Mouse (Mus musculus): ENCODE data around the gene Actr1b. TPM values are rescaled to one million over a fixed set of nuclear protein-coding genes. Genes with fewer than 3 reads are reported as not detected.
A peak's percentile ranks its signal among the peaks of the same experiment; 100 is the strongest.

Actr1b gene
- polyA plus RNA-seq, 1 experiment from 2014 or later, result 92.7 TPM

GRCm38 (mm10) chr1:36709854-36710280 lies 4.4 kb downstream of the Actr1b start, which contains the start of gene 4933424G06Rik:
Gene 4933424G06Rik, plus strand, starts transcription at chr1:36710149.
- Histone ChIP-seq H3K27me3 (replicated peaks; ENCODE audit: control insufficient read depth, insufficient read depth, low read length) (no peaks in the 10 kb centered on the region), H3K36me3 (ENCODE audit: control insufficient read depth, insufficient read depth, low read length) (peaks cover 23% of the 10 kb centered on the region), H3K4me1 (ENCODE audit: control insufficient read depth, insufficient read depth, low read length) (0 out of 2 replicates have a peak, but pooled peaks cover 9% of the 10 kb centered on the region), H3K27ac (replicated peaks; ENCODE audit: low read depth, low read length) (peak within 1 kb of the TSS; percentile 84), H3K9ac (ENCODE audit: low read depth, low read length) (peak within 1 kb of the TSS; percentile 93), H3K9me3 (ENCODE audit: control insufficient read depth, low read length) (no peaks in the 10 kb centered on the region), H3K4me3 (ENCODE audit: low read depth, low read length) (peak within 1 kb of the TSS; percentile 99), H3K4me2 (ENCODE audit: low read depth, low read length) (peak within 1 kb of the TSS; percentile 61)
- ATAC-seq (ENCODE audit: low read depth) (peak; percentile 96), DNase-seq (ENCODE audit: low spot score) (peak; percentile 99)
- WGBS, result under 1% methylated on average over 26 of the region's 29 CpGs

DNA sequence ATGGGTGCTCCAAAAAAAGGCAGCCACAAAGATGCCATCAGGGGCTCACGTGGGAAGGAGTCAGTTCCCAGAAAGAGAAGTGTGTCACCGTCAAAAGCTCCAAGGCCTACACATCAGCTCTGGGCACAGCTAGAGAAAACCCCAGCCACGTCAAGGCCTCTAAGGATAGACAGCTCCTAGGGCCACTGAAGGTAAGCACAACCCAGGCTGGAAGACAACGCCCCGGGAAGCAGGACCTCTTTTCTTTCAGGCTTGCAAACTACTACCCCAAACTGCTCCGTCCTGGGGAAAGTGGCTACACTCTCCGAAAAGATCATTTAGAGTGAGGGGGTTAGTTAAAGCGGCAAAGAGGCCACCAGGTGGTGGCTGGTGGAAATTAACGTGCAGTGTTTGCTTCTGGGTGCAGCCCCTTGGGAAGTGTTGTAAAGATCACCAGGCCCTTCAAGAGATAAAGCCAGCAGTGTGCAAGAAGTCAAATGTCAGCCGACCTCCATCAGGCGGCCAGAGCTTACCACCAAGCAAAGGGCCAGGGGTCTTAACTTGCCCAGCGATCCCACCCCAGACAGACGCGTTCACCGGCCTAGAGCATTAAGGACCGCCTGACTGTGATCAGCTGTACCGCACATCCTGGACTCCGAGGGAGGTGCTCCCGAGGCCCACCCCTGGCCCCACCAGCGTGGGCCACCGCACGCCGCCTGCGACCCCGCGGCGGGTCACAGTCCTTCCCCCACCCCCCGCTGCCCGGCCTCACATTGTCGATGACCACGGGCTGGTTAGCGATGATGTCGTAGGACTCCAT lies 5.0 kb downstream of the Actr1b start:
- Histone ChIP-seq H3K9ac (ENCODE audit: low read depth, low read length) (peak overlapping the region; percentile 93), H3K27me3 (replicated peaks; ENCODE audit: control insufficient read depth, insufficient read depth, low read length) (no peaks in the 10 kb centered on the region), H3K4me2 (ENCODE audit: low read depth, low read length) (peak overlapping the region; percentile 61), H3K9me3 (ENCODE audit: control insufficient read depth, low read length) (no peaks in the 10 kb centered on the region), H3K4me3 (ENCODE audit: low read depth, low read length) (peak overlapping the region; percentile 99), H3K36me3 (ENCODE audit: control insufficient read depth, insufficient read depth, low read length) (peaks cover 30% of the 10 kb centered on the region), H3K27ac (replicated peaks; ENCODE audit: low read depth, low read length) (peak overlapping the region; percentile 84), H3K4me1 (ENCODE audit: control insufficient read depth, insufficient read depth, low read length) (0 out of 2 replicates have a peak, but pooled peaks cover 9% of the 10 kb centered on the region)
- DNase-seq (ENCODE audit: low spot score), result peak; percentile 62
- peak; percentile 62 for ATAC-seq (ENCODE audit: low read depth)
- WGBS, result 2% methylated on average over 15 of the region's 33 CpGs

GRCm38 (mm10) chr1:36708626-36709025 lies 5.6 kb downstream of the Actr1b start:
- ATAC-seq (ENCODE audit: low read depth), result no peak
- WGBS, result 94% methylated on average over 1 of the region's 1 CpGs
- Histone ChIP-seq H3K9me3 (ENCODE audit: control insufficient read depth, low read length) (no peaks in the 10 kb centered on the region), H3K36me3 (ENCODE audit: control insufficient read depth, insufficient read depth, low read length) (peaks cover 35% of the 10 kb centered on the region), H3K4me1 (ENCODE audit: control insufficient read depth, insufficient read depth, low read length) (0 out of 2 replicates have a peak, but pooled peaks cover 9% of the 10 kb centered on the region), H3K4me2 (ENCODE audit: low read depth, low read length) (peak overlapping the region; percentile 61), H3K27me3 (replicated peaks; ENCODE audit: control insufficient read depth, insufficient read depth, low read length) (no peaks in the 10 kb centered on the region), H3K4me3 (ENCODE audit: low read depth, low read length) (peak overlapping the region; percentile 99), H3K27ac (replicated peaks; ENCODE audit: low read depth, low read length) (0 out of 2 replicates have a peak overlapping the region, but pooled peaks have one; percentile 84), H3K9ac (ENCODE audit: low read depth, low read length) (peak overlapping the region; percentile 93)
- no peak for DNase-seq (ENCODE audit: low spot score)

DNA sequence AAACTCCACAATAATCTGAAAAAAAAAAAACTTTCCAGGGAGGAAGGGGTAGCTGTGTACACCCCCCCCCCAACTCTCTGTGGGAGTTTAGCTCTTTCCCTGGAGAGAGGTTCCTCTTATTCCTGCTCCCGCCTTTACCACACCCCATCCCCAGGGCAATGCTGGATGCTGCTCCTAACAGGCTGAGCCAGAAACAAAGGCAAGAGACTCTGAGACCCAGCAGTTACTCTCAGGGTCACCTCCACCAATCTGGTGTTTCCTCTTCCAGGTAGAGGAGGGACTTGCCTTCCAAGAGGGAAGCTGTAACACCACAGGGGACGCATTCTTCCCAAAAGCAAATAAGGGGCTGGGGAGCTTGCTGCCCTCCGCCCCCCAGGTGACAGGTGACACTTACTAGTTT lies 6.4 kb downstream of the Actr1b start:
- DNase-seq (ENCODE audit: low spot score) (peak; percentile 39), ATAC-seq (ENCODE audit: low read depth) (no peak; the same call in 1 of the 2 replicates)
- H3K4me2 ChIP-seq (ENCODE audit: low read depth, low read length), result peak overlapping the region; percentile 61; the same call in 1 of the 2 replicates
- H3K27ac ChIP-seq (replicated peaks; ENCODE audit: low read depth, low read length), result no peak overlapping the region
- no peak overlapping the region; the same call in 1 of the 2 replicates for H3K9ac ChIP-seq (ENCODE audit: low read depth, low read length)
- H3K9me3 ChIP-seq (ENCODE audit: control insufficient read depth, low read length), result no peaks in the 10 kb centered on the region
- H3K36me3 ChIP-seq (ENCODE audit: control insufficient read depth, insufficient read depth, low read length), result peaks cover 44% of the 10 kb centered on the region
- no peaks in the 10 kb centered on the region for H3K27me3 ChIP-seq (replicated peaks; ENCODE audit: control insufficient read depth, insufficient read depth, low read length)
- H3K4me3 ChIP-seq (ENCODE audit: low read depth, low read length), result no peak overlapping the region
- WGBS, result 53% methylated on average over 3 of the region's 3 CpGs
- 0 out of 2 replicates have a peak, but pooled peaks cover 9% of the 10 kb centered on the region for H3K4me1 ChIP-seq (ENCODE audit: control insufficient read depth, insufficient read depth, low read length)

- H3K9me3 ChIP-seq (ENCODE audit: control insufficient read depth, low read length), result no peaks in the 10 kb centered on the region
- ATAC-seq (ENCODE audit: low read depth) (no peak), DNase-seq (ENCODE audit: low spot score) (no peak)
- WGBS, result 61% methylated on average over 2 of the region's 2 CpGs
- H3K9ac ChIP-seq (ENCODE audit: low read depth, low read length), result no peak overlapping the region
- H3K27me3 ChIP-seq (replicated peaks; ENCODE audit: control insufficient read depth, insufficient read depth, low read length), result no peaks in the 10 kb centered on the region
- H3K4me3 ChIP-seq (ENCODE audit: low read depth, low read length), result no peak overlapping the region
- H3K4me2 ChIP-seq (ENCODE audit: low read depth, low read length), result no peak overlapping the region
- peaks cover 50% of the 10 kb centered on the region for H3K36me3 ChIP-seq (ENCODE audit: control insufficient read depth, insufficient read depth, low read length)
- 0 out of 2 replicates have a peak, but pooled peaks cover 9% of the 10 kb centered on the region for H3K4me1 ChIP-seq (ENCODE audit: control insufficient read depth, insufficient read depth, low read length)
- H3K27ac ChIP-seq (replicated peaks; ENCODE audit: low read depth, low read length), result no peak overlapping the region
Observed at GRCm38 (mm10) chr1:36707166-36707565, 7.1 kb downstream of the Actr1b start.

DNA sequence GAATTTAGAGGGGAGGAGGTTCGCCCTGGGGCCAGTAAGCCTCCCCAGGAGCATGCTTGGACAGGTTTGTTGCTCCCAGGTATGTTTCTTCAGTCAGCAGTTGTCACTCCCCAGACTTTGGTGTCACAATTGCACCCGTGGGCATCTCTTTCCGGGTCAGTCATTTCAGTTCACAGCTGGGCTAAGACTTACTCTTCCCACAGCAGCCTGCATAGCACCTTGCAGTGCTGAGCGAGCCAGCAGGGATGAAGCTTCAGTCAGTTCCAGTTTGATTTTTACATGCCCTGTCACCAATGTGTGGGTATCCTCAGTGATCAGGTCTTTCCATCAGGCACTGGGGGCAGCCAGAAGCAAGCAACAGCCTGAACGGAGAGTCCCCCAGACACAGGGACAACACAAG lies 17.2 kb downstream of the Actr1b start:
- Histone ChIP-seq H3K36me3 (ENCODE audit: control insufficient read depth, insufficient read depth, low read length) (peaks cover 60% of the 10 kb centered on the region), H3K27me3 (replicated peaks; ENCODE audit: control insufficient read depth, insufficient read depth, low read length) (no peaks in the 10 kb centered on the region), H3K4me3 (ENCODE audit: low read depth, low read length) (no peak overlapping the region), H3K4me2 (ENCODE audit: low read depth, low read length) (no peak overlapping the region), H3K9ac (ENCODE audit: low read depth, low read length) (0 out of 2 replicates have a peak overlapping the region, but pooled peaks have one; percentile 4), H3K4me1 (ENCODE audit: control insufficient read depth, insufficient read depth, low read length) (peaks cover 5% of the 10 kb centered on the region), H3K9me3 (ENCODE audit: control insufficient read depth, low read length) (no peaks in the 10 kb centered on the region), H3K27ac (replicated peaks; ENCODE audit: low read depth, low read length) (no peak overlapping the region)
- 48% methylated on average over 5 of the region's 5 CpGs for WGBS
- no peak for DNase-seq (ENCODE audit: low spot score)
- ATAC-seq (ENCODE audit: low read depth), result no peak

- H3K9ac ChIP-seq (ENCODE audit: low read depth, low read length), result 0 out of 2 replicates have a peak overlapping the region, but pooled peaks have one; percentile 4
- no peaks in the 10 kb centered on the region for H3K9me3 ChIP-seq (ENCODE audit: control insufficient read depth, low read length)
- peaks cover 6% of the 10 kb centered on the region for H3K4me1 ChIP-seq (ENCODE audit: control insufficient read depth, insufficient read depth, low read length)
- no peak overlapping the region for H3K4me3 ChIP-seq (ENCODE audit: low read depth, low read length)
- H3K27me3 ChIP-seq (replicated peaks; ENCODE audit: control insufficient read depth, insufficient read depth, low read length), result no peaks in the 10 kb centered on the region
- no peak for DNase-seq (ENCODE audit: low spot score)
- no peak overlapping the region for H3K27ac ChIP-seq (replicated peaks; ENCODE audit: low read depth, low read length)
- 60% methylated on average over 6 of the region's 6 CpGs for WGBS
- ATAC-seq (ENCODE audit: low read depth), result no peak
- H3K36me3 ChIP-seq (ENCODE audit: control insufficient read depth, insufficient read depth, low read length), result peaks cover 55% of the 10 kb centered on the region
- no peak overlapping the region for H3K4me2 ChIP-seq (ENCODE audit: low read depth, low read length)
Observed at GRCm38 (mm10) chr1:36696411-36696810, 17.8 kb downstream of the Actr1b start.

DNA sequence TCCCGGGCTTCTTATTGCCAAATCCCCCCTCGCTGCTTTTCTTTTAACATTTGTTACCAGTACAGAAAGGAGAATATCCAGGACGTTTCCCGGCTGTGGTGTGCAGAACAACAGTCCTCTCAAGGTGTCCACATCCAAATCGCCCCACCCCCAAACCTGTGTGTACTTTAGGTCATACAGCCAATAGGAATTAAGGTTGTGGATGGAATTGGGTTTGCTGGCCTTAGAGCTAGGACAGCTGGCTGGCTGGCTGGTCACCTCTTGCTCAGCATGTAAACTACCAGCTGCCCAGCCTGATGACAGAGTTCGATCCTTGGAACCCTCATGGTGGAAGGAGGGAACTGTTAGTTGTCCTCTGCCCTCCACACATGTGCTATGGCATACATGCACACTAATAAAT lies 19.4 kb downstream of the Actr1b start:
- 86% methylated on average over 6 of the region's 6 CpGs for WGBS

More for the DNA sequence above, 19.4 kb downstream of the Actr1b start:
- Histone ChIP-seq H3K9me3 (ENCODE audit: control insufficient read depth, low read length) (no peaks in the 10 kb centered on the region), H3K36me3 (ENCODE audit: control insufficient read depth, insufficient read depth, low read length) (peaks cover 39% of the 10 kb centered on the region), H3K4me3 (ENCODE audit: low read depth, low read length) (no peak overlapping the region), H3K9ac (ENCODE audit: low read depth, low read length) (no peak overlapping the region), H3K27ac (replicated peaks; ENCODE audit: low read depth, low read length) (no peak overlapping the region), H3K4me1 (ENCODE audit: control insufficient read depth, insufficient read depth, low read length) (peaks cover 6% of the 10 kb centered on the region), H3K27me3 (replicated peaks; ENCODE audit: control insufficient read depth, insufficient read depth, low read length) (no peaks in the 10 kb centered on the region), H3K4me2 (ENCODE audit: low read depth, low read length) (no peak overlapping the region)
- ATAC-seq (ENCODE audit: low read depth) (no peak), DNase-seq (ENCODE audit: low spot score) (no peak)

All from embryonic facial prominence, embryonic 14.5 days (tissue).